Mouse (Mus musculus) urinary bladder, adult 18-20 months (tissue): ENCODE results near the gene Slc17a7.
"Not testable (repeated sequence)": the region's sequence is repeated elsewhere in the genome, so short reads cannot be mapped to it uniquely, and the experiment has no call there.

Experiments
- DNase-seq, 2 experiments: peaks; one replicate each; pipeline ENCODE4 v3.0.0; 2022; ENCODE audit warnings: low spot score in 2 of 2, mixed read lengths in 2 of 2

Slc17a7 gene

DNA sequence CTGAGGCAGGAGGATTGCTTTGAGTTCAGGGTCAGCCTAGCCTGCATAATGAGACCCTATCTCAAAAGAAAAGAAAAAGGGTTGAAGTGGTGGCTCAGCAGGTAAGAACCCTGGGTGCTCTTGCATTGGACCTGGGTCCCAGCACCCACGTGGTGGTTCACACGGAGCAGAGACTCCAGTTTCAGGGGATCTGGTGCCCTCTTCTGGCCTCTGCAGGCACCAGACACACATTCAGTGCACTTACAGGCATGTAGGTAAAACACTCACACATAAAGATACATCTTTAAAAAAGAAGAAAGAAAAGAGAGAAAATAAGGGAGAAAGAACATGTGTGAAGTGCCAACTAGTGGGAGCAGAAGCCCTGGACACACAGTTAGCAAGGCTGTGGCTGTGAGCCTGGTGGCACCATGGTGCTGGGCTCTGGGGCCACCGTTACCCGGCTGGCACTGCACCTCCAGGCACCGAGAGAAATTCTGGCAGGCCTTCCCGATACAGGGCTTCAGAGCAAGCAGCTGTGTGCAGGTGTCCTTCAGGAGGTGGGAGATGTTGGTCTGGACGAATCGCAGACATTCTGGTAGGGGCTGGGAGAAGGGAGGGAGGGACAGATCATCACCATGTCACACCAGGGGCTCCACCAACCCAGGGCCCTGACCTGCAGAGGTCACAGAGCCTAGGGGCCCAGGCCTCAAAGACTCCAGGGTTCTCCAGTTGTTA lies 30.1 kb upstream of the Slc17a7 start:
- no peak for DNase-seq

DNA sequence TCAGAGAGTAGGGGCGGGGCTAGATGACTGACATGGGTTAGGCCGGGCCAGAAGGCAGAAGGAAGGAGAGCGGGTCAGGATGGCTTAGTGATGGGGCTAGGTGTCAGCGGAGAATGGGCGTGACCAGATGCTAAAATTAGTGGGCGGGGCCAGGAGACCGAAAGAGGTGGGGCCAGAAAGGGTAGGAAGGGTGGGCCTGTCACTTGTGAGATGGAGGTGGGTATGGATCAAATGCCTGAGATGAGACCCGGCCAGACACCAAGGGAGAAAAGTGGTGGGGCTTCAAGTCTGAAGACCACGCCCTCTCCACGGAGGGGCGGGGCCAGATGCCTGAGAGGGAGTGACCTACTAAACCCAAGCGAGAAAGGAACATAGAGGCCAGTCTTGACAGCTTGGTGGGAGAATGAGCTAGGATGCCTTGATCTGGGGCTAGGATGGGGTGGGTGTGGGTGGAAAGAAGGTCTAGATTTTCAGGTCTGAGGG lies 29.2 kb upstream of the Slc17a7 start:
- no peak for DNase-seq

DNA sequence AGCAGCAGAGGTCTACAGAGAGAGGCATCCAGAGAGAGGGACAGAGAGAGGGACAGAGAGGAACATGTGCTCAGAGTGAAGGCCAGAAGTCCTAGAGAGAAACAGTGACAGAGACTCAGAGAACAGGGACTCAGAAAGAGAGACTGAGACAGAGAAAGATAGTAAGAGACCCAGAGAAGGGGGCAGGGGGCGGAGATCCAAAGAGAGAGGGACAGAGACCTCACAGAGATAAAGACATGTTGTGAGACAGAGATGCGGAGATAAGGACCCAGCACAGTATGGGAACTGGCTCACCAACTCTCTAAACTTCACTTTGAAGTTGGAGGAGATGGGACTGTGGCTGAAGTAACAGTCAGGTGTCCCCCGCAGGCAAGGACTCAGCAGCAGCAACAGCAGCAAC lies 28.4 kb upstream of the Slc17a7 start:
- no peak for DNase-seq

DNA sequence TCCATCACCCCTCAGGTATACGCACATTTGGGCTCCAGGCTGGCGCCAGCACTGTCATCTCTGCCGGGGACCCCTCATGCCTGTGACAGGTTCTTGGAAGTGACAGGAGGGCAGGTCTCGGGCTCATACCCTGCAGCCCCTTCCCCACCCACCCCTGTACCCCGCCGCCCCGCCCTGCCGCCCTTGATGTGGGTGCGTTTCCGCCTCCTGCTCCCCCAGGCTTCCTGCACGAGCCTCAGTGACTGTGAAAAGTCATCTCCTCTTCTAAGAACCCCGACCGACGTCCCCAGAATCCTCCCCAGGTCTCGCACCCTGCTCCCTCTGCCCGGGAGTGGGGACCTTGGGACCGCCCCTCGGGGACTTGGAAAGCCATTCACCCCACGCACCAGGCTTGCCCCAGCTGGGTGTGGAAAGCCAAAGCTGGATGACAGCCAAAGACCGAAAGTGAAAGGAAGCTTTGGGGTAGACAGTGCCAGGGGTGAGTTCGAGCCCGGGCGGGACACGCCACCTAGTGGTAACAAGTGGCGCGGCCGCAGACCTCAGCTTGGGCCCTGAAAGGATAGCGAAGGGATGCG lies 27.7 kb upstream of the Slc17a7 start, which contains the start of the genes Gm45713 and Flt3l:
Gm45713 (minus strand) TSS at position 239 of the 575 bp plus-strand sequence.
Flt3l (minus strand) TSS at position 440 of the 575 bp plus-strand sequence.
- DNase-seq = peak; percentile 90 to 91

DNA sequence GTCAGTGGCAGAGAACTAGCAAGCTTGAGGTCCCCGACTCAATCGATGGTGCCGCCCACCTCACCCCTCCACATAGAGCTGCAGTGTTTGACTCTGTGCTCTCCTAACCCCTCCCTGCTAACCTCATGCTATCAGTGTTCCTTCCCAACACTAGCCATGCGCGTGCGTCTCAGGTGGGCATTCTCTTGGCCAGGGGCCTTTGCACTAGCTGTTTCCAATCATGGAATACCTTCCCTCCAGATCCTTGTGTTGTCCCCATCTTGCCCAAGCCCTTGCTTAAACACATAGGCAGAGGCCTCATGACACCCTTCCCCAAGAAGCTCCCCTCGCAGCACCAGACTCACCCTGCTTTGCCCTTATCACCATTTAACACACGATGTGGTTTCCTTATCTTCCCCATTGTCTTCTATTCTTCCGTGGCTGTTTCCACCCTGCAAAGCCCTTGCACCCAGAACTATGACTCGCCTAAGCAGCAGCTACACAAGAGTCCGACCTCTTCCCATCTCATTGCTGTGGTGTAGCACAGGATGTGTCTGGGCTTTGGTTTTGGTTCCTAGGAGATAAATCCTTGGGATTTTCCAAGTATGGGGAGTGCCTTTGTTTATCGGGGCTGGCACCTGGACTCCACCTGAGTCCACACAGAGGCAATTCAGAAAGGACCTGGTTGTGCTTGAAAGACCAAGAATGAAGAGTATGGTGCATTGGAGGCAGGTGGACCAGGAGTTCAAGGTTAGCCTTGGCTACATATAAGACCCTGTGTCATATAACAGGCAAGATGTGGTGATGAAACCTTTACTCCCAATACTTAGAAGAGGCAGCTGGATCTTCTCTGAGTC lies 26.4 kb upstream of the Slc17a7 start:
- no peak for DNase-seq

DNA sequence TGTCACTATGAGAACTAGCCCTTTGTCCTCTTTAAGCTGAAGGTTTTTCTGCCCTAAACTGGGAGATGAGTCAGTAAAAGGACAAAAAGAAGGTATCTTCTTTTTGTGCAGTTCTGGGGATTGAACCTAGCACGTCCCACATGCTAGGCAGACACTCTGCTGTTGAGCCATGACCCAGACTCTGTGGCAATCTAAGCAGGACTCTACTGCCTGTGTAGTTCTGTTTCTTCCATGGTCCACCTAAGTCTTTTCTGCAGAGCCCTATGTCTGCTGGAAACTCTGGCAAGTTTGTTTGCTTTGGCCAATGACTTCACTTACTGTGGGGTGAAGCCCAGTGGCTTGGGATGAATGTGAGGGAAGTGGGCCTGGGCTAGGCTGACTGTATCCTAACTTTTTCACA lies 25.3 kb upstream of the Slc17a7 start:
- DNase-seq = no peak

DNA sequence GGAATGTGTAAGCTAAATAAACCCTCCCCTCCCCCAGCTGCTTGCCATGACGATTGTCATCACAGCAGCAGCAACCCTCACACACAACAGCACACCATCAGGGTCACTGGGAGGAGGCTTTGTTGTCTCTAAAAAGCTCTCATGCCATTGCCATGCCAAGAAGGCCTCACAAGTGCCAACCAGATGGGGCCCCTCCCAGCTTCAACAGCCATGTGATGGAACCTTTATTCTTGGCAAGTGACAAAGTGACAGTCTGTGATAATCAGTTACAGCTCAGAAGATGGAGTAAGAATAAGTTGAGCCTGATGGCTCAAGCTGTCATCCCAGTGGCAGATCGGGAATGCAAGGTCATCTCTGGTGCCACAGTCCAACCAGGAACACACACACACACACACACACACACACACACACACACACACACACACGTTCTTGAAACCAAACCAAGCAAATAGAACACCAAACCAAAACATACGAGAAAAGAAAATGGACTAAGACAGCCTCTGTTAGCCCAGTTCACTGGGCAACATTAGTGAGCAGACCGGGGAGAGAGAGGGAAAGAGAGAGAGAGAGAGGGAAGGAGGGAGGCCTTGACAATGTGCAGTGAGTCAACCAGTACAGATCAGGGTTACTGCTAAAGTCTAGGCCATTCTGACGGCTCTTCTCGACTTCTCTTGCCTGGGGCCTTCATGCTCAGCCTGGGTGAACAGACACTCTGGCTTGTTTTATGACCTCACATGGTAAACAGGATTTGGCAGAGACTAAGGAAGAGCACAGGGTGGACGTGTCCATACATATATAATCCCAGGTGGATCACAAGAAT lies 23.6 kb upstream of the Slc17a7 start:
- DNase-seq = no peak

DNA sequence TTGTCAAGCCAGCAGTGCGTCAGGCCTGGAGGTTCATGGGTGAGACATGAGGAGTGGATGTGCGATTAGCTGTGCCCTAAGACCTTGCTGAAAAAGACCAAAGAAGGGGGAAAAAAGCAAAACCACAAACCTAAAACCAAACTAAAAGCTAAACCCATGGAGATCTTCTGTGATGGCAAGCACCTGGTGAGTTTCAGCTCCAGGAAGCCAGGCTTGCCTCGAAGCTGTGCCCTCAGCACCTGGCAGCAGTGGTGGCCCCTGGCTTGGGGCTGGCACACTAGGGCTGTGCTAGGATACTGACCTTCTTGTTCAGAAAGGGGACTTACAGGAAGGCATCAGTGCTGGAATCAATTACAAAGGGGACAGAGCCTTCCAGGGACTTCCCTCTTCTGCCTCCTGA lies 22.4 kb upstream of the Slc17a7 start:
- DNase-seq = no peak

DNA sequence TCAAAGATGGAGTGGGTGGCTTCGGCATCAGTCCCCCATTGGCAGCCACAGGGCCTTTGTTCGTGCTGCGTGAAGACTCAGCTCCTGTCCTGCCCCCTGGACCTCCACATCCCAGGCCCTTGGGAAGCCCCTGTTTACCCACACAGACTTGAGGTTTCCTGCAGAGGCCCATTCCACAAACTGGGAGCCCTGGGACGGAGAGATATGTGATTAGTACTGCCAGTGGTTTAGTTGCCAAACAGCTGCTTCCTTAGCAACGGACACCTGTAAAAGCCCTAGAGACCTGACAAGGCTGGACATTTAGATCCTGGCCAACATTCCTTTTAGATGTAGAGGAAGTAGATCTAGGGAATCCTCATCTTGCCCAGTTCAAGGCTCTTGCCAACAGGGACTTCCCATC lies 21.8 kb upstream of the Slc17a7 start:
- no peak for DNase-seq

DNA sequence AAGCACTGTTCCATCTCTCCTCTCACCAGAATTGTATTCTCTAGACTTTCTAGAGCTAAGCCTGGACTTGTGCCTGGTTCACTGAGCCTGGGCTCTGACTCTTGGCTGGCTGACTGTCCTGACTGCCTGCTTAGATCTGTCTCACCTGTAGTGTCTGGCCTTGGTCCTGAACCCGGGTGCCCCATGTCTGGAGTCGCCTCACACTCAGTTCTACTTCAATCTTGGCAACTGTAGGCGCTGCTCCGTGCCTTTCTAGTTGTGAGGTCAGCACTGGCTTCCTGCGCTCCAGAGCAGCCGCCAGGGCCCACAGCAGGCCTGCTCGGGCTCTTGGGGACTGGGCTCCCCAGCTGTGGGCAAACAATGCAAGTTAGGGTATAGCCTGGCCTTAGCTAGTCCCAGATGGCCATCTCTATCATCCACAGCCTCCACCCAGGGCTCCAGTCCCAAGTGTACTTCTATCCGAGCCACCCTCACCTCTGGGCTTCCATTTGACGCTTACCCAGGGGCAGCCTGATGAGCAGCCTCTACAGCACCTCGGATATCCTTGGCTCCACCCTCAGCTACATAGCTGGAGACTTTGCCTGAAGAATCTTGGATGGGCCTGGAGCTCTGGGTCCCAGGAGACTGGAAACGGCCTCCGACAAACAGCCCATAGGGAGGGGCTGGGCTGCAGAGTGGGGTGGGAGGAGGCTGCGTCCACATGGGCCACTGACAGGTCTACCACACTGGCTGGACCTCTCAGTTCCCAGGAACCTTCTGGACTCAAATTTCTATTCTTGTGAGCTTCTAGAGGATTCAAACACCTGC lies 19.2 kb upstream of the Slc17a7 start:
- DNase-seq = no peak

DNA sequence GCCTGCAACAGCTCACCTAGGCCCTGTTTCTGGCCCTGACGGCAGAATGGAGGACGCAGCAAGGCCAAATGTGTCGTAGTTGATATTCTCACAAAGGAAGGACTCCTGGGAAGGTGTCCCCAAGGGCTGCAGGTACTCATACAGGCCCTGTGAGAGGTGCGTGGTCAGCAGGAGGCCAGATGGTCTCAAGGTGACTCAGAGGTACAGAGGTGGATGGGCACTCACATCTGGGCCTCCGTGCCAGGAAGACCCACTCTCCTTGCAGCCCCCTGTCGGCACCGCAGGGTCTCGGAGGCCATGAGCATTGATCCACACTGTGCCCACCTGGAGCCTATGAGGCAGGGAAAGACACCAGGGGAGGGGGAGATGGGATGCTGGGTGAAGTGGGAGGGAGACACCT lies 18.3 kb upstream of the Slc17a7 start:
- no peak for DNase-seq

DNA sequence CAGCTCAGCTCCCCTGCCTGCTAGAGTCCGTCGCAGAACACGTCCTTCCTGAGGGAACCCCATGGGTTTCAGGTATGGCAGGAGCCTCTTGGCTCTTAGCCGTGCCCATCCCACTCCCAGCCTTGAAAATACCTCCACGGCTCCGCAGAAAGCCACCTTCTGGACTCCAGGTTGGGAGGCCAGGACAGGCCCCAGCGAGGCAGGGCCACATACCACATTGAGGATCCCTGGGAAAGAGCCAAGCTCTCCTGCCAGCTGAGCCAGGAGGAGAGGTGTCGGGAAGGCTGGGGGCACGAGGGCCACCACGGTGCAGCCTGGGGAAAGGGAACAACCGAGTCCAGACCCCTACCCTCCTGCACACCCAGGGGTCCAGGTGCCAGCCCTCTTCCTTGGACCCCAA lies 16.5 kb upstream of the Slc17a7 start:
- DNase-seq = no peak

DNA sequence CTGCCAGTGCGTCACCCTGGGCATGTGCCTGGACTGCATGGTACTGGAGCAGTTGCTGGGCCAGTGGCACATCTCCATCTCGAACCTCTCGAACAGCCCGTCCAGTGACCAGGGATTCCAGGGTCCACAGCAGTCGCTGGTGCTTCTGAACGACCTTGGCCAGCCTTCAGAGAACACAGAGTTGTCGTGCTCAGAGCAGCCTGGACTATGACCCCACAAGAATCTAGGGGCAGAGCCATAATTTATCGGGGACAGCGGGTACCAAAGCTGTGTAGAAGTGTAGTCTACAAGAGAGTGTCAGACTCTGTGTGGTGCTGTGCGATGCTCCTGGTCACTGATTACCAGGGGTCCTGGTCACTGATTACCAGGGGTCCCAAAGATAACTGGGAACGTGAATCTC lies 15.8 kb upstream of the Slc17a7 start:
- DNase-seq = no peak

DNA sequence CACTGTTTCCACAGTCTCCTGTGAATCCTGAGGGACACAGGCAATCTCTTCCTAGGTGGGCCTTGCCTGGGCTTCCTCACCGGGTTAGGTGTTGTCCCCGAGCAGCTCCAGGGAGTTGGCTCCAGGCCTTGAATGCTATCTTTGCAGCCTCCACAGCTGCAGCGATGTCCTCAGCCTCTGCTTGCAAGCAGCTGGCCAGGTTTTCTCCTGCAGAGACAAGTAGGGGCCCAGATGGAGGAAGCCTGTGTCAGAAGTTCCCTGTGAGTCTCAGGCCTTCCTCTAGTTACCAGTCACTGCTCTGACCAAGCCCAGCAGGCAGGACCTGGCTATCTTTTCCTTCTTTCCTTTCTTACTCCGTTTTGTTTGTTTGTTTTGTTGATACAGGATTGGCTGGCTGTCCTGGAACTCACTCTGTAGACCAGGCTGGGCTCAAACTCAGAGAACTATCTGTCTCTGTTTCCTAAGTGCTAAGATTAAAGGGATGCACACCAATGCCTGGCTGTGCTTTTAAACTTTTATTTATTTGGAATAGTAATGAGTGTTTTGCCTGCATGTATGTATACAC lies 15.1 kb upstream of the Slc17a7 start:
- DNase-seq = no peak

DNA sequence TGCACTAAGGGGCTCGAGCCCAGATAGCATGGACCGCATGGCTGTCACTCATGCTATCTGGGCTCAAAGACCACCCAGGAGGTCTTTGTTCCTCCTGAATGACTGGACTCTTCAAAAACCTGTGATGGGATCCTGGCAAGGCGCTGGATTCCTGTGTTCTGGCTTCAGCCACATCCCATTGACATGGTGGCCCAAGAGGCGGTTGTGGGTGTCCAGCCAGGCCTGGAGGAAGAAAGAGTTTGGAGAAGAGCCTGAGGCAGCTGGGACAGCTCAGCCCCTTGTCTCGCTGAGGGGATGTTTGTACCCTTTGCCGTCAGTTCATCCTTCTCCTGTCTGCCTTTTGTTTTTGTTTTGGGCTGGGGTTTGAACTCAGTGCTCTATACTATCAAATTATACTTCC lies 14.2 kb upstream of the Slc17a7 start:
- DNase-seq = no peak

DNA sequence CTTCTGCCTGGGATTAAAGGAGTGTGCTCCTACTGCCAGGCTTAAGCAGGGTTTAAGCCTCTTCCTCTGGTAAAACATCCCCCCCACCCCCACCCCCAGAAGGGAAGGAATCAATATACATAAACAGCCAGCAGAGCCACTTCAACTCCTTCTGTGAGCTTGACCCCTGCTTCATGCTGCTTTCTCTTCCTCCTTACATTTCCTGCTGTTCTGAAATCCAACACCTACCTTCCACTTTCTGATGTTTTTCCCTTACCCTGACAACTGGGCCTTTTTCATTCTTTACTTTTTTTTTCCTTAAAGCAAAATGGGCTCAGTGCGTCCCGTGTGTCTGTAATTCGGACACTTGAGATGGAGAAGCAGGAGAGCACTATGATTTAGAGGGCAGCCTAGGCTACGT lies 13.4 kb upstream of the Slc17a7 start:
- DNase-seq = no peak

DNA sequence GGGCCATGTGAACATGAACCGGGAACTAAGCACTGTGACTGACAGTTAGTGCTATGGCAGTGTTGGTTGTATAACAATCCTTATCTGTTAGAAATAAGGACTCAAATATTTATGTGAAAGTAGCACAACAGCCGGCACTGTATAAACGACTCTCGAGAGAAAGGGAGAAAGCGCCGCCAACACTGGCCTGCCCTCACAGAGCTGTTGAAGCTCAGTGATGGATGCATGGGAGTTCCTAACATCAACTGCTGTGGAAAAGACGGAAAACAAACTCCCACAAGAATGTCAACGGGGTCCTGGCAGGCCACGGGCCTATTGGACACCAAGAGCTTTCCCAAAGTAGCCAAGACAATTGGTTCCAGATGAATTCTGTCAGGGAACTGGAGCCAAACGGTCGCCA lies 12.4 kb upstream of the Slc17a7 start:
- DNase-seq = peak in 1 of 2 experiments; percentile 37

DNA sequence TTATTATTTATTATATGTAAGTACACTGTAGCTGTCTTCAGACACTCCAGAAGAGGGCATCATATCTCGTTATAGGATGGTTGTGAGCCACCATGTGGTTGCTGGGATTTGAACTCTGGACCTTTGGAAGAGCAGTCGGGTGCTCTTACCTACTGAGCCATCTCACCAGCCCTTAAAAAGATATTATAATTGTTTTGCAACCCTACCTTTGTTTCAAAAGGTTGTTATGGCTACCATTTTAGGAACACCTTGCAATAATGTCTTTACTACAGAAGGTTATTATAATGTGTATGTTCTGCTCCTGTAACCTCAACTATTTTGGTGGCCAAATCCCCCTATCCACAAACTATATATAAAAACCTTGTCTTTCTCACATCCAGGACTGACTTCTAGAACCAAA lies 10.7 kb upstream of the Slc17a7 start:
- not testable (repeated sequence) for DNase-seq

DNA sequence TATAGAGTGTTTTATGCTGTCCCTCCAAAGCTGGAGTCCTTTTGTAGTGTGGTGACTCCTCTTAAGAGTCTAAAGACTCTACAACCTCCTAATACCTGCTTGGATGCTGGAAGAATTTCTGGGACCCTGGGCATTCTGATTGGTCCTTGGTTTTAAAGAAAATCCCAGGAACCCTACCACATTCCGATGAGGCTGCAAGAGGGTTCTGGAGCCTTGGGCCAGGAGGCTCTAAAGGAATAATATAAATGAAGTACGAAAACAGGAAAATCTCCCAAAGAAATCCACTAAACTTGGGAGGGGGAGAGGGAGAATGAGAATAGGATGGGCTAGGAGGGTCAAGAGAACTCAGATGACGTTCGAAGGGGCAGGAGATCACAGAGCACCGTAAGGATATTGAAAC lies 10.2 kb upstream of the Slc17a7 start:
- no peak for DNase-seq
